Mouse (Mus musculus) hindbrain, postnatal 0 days (tissue): Measurements from ENCODE around the gene Gje1. TPM values are rescaled to one million over a fixed set of nuclear protein-coding genes. Genes with fewer than 3 reads are reported as not detected.

Source experiments
- ATAC-seq: fragments of 200-750 bp; cut with Nextera tagmentation; 2 replicates; pipeline ENCODE4 v1.8.0; 2017; ENCODE audit warnings: mild to moderate bottlenecking, moderate TSS enrichment, moderate library complexity
- DNase-seq: peaks from one replicate; pipeline ENCODE4 v3.0.0-alpha.2; 2015; ENCODE audit warnings: low spot score
- H3K27ac ChIP-seq: fragments of 300-500 bp; sonication (generic); 2 replicates; pipeline ENCODE4 v1.5.1; 2014; ENCODE audit warnings: mild to moderate bottlenecking
- H3K27me3 ChIP-seq: fragments of 300-500 bp; sonication (generic); 2 replicates; pipeline ENCODE4 v1.6.1; 2014; ENCODE audit warnings: low read length, mixed read lengths; ENCODE audit not compliant: insufficient read depth
- H3K36me3 ChIP-seq: fragments of 300-500 bp; sonication (generic); 2 replicates; pipeline ENCODE4 v1.6.1; 2014; ENCODE audit warnings: low read length, mixed read lengths; ENCODE audit not compliant: insufficient read depth
- H3K4me1 ChIP-seq: fragments of 300-500 bp; sonication (generic); 2 replicates; pipeline ENCODE4 v1.6.1; 2014; ENCODE audit warnings: antibody characterized with exemption, low read length, mixed read lengths; ENCODE audit not compliant: insufficient read depth
- H3K4me2 ChIP-seq: fragments of 300-500 bp; sonication (generic); 2 replicates; pipeline ENCODE4 v1.6.1; 2014; ENCODE audit warnings: low read depth, mild to moderate bottlenecking, low read length, moderate library complexity, mixed read lengths
- H3K4me3 ChIP-seq: fragments of 300-500 bp; sonication (generic); 2 replicates; pipeline ENCODE4 v1.5.1; 2014; ENCODE audit warnings: low read length
- H3K9ac ChIP-seq: fragments of 300-500 bp; sonication (generic); replicated peaks from 2 replicates; pipeline ENCODE4 v1.6.1; 2014; ENCODE audit warnings: mild to moderate bottlenecking, low read length, moderate library complexity, mixed read lengths
- H3K9me3 ChIP-seq: fragments of 300-500 bp; sonication (generic); 2 replicates; pipeline ENCODE4 v1.6.1; 2016; ENCODE audit warnings: low read length, mixed read lengths
- CTCF ChIP-seq: IDR thresholded peaks from 2 replicates; pipeline ENCODE4 v1.5.1; 2016; ENCODE audit warnings: antibody characterized with exemption, control low read depth, low read depth
- WGBS: fragments of 180-500 bp; shearing (Covaris S2); extraction: QIAGEN DNeasy Blood & Tissue Kit; methylation state at CpG from one replicate; pipeline ENCODE4 v1.1.7; 2014; 5-methylcytosine and 5-hydroxymethylcytosine counted together
- polyA plus RNA-seq: library from polyadenylated mRNA; unstranded; fragments of >200 nt; fragmentation: Nextera tagmentation; extraction: Ambion mirVana; gene quantifications from 2 replicates; pipeline ENCODE4 v1.2.1, GENCODE M21; 2015
- total RNA-seq: library from RNA; depleted of rRNA; stranded (reverse); fragments of >200 nt; gene quantifications from 2 replicates; pipeline ENCODE4 v1.2.3, GENCODE M21; 2014; rRNA removed

The Gje1 gene
- total and polyA plus RNA-seq, 2 experiments from 2014 or later: not detected

GRCm38 (mm10) chr10:14703830-14704420 lies 14.1 kb downstream of the Gje1 start:
- Histone ChIP-seq H3K4me1 (peaks cover 12% of the 10 kb centered on the region; the same call in 1 of the 2 replicates), H3K27me3 (no peaks in the 10 kb centered on the region), H3K36me3 (no peaks in the 10 kb centered on the region), H3K9me3 (no peaks in the 10 kb centered on the region), H3K4me2 (peak overlapping the region; percentile 75), H3K9ac (peak overlapping the region; percentile 81; the same call in 1 of the 2 replicates), H3K27ac (0 out of 2 replicates have a peak overlapping the region, but pooled peaks have one; percentile 27), H3K4me3 (peak overlapping the region; percentile 96)
- no peak for TF ChIP-seq CTCF
- no peak for DNase-seq
- no peak for ATAC-seq
- WGBS: 21% methylated on average over 4 of the region's 4 CpGs

- no peaks in the 10 kb centered on the region for H3K27me3 ChIP-seq
- H3K4me2 ChIP-seq: peak overlapping the region; percentile 75
- ATAC-seq (no peak), DNase-seq (no peak)
- H3K9ac ChIP-seq: 0 out of 2 replicates have a peak overlapping the region, but pooled peaks have one; percentile 81
- no peaks in the 10 kb centered on the region for H3K36me3 ChIP-seq
- peaks cover 12% of the 10 kb centered on the region; the same call in 1 of the 2 replicates for H3K4me1 ChIP-seq
- no peak for TF ChIP-seq CTCF
- no peak overlapping the region for H3K4me3 ChIP-seq
- 8% methylated on average over 1 of the region's 1 CpGs for WGBS
- H3K27ac ChIP-seq: no peak overlapping the region
- H3K9me3 ChIP-seq: no peaks in the 10 kb centered on the region
Measured at GRCm38 (mm10) chr10:14703239-14703638, 14.8 kb downstream of the Gje1 start.

DNA sequence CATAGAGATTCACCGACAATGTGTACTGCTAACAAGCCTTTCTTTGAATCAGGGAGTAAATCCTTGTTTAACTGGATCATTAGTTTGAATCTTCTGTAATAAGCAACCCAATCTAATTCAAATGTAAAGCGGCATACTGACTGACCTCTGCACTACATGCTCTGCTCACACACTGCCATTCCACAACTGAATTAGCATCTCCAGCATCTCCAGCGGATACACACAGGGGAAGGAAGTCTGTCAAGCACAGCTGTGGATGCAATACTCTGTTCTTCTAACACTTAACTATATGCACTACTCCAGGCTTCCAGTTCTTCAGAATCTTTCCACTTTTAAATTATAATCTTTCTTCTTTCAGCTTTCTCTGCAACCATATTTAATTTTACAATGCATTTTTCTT lies 27.7 kb downstream of the Gje1 start:
- no peak overlapping the region for H3K9ac ChIP-seq
- no peak overlapping the region for H3K4me3 ChIP-seq
- WGBS: 59% methylated on average over 3 of the region's 3 CpGs
- H3K27ac ChIP-seq: no peak overlapping the region
- H3K4me2 ChIP-seq: no peak overlapping the region
- ATAC-seq (no peak), DNase-seq (no peak)
- no peaks in the 10 kb centered on the region for H3K9me3 ChIP-seq
- no peaks in the 10 kb centered on the region for H3K4me1 ChIP-seq
- no peaks in the 10 kb centered on the region for H3K27me3 ChIP-seq
- TF ChIP-seq CTCF: no peak
- peaks cover 7% of the 10 kb centered on the region; the same call in 1 of the 2 replicates for H3K36me3 ChIP-seq

GRCm38 (mm10) chr10:14688785-14689442 lies 29.1 kb downstream of the Gje1 start:
- 94% methylated on average over 6 of the region's 6 CpGs for WGBS
- TF ChIP-seq CTCF: no peak
- no peak overlapping the region for H3K4me2 ChIP-seq
- no peak for DNase-seq
- H3K36me3 ChIP-seq: peaks cover 7% of the 10 kb centered on the region; the same call in 1 of the 2 replicates
- no peak overlapping the region for H3K9ac ChIP-seq
- no peak overlapping the region for H3K4me3 ChIP-seq
- no peaks in the 10 kb centered on the region for H3K9me3 ChIP-seq
- no peak overlapping the region for H3K27ac ChIP-seq
- H3K4me1 ChIP-seq: no peaks in the 10 kb centered on the region
- no peak for ATAC-seq
- no peaks in the 10 kb centered on the region for H3K27me3 ChIP-seq

- 100% methylated on average over 1 of the region's 1 CpGs for WGBS
Measured at GRCm38 (mm10) chr10:14685663-14686062, 32.4 kb downstream of the Gje1 start.

GRCm38 (mm10) chr10:14666147-14666546 lies 51.9 kb downstream of the Gje1 start:
- Histone ChIP-seq H3K36me3 (peaks cover 20% of the 10 kb centered on the region), H3K9me3 (no peaks in the 10 kb centered on the region), H3K4me3 (no peak overlapping the region), H3K27ac (no peak overlapping the region), H3K9ac (no peak overlapping the region), H3K4me2 (no peak overlapping the region), H3K27me3 (no peaks in the 10 kb centered on the region), H3K4me1 (no peaks in the 10 kb centered on the region)
- DNase-seq (no peak), ATAC-seq (no peak)
- 100% methylated on average over 2 of the region's 2 CpGs for WGBS
- TF ChIP-seq CTCF: no peak

More at GRCm38 (mm10) chr10:14685663-14686062, 32.4 kb downstream of the Gje1 start:
- TF ChIP-seq CTCF: peak; percentile 20; the same call in 1 of the 2 replicates
- DNase-seq (no peak), ATAC-seq (no peak)
- no peaks in the 10 kb centered on the region for H3K9me3 ChIP-seq
- no peaks in the 10 kb centered on the region for H3K4me1 ChIP-seq
- H3K27me3 ChIP-seq: no peaks in the 10 kb centered on the region
- no peak overlapping the region for H3K9ac ChIP-seq
- no peak overlapping the region for H3K4me3 ChIP-seq
- H3K27ac ChIP-seq: no peak overlapping the region
- no peak overlapping the region for H3K4me2 ChIP-seq
- H3K36me3 ChIP-seq: peaks cover 7% of the 10 kb centered on the region; the same call in 1 of the 2 replicates

Other genes with a start within 250 kb of the Gje1 start
- gene Adgrg6, start 172.6 kb downstream of the Gje1 start, total RNA-seq: 5.0 and 6.1 TPM in 2 replicates
- gene Adgrg6, start 172.6 kb downstream of the Gje1 start, polyA plus RNA-seq: 2.2 and 2.4 TPM in 2 replicates
- gene Vta1, start 12.7 kb downstream of the Gje1 start, total RNA-seq: 82.2 and 87.0 TPM in 2 replicates
- 182 and 191 TPM in 2 replicates for gene Vta1, start 12.7 kb downstream of the Gje1 start, polyA plus RNA-seq
- gene Nmbr, start 12.6 kb downstream of the Gje1 start, total RNA-seq: 2.4 and 2.7 TPM in 2 replicates
- gene Nmbr, start 12.6 kb downstream of the Gje1 start, polyA plus RNA-seq: 2.4 TPM in 2 replicates